Mouse (Mus musculus): ENCODE measurements around the gene Prss41. TPM values are rescaled to one million over a fixed set of nuclear protein-coding genes. Genes with fewer than 3 reads are reported as not detected.

Prss41 gene
- polyA plus RNA-seq (2014; fragmentation: Illumina TruSeq; extraction: RNeasy Lipid Tissue Mini Kit (QIAGEN cat#74804); ENCODE audit: insufficient read depth, low read depth, low replicate concordance), result 0.25 TPM

GRCm38 (mm10) chr17:23843812-23844273 is at the start of gene Prss41, which contains the start of gene Prss32:
Prss41 (minus strand) TSS chr17:23844172.
Prss32 (plus strand) TSS chr17:23843855.

GRCm38 (mm10) chr17:23880576-23880975 is 36.6 kb upstream of the Prss41 start, which contains the start of the genes Dcpp1 and Dcpp2:
Dcpp1 (plus strand) TSS chr17:23880876.
Dcpp2 (plus strand) TSS chr17:23880880.

GRCm38 (mm10) chr17:23867756-23868155 is 23.8 kb upstream of the Prss41 start, which contains the start of gene Prss21:
Prss21 (plus strand) TSS chr17:23868056.

GRCm38 (mm10) chr17:23836006-23836575 is 7.9 kb downstream of the Prss41 start, which contains the start of gene Prss33:
Prss33 (minus strand) TSS chr17:23836056.

GRCm38 (mm10) chr17:23829064-23829619 is 14.8 kb downstream of the Prss41 start, which contains the start of gene Elob:
Elob (minus strand) TSS chr17:23829136.

GRCm38 (mm10) chr17:23790269-23791078 is 53.5 kb downstream of the Prss41 start, which contains the start of gene Srrm2:
Srrm2 (plus strand) TSS chr17:23790532.

Other genes starting within 250 kb of the Prss41 start
- 5.4 TPM for gene Zfp13, start 244.7 kb downstream of the Prss41 start, polyA plus RNA-seq (2014; fragmentation: Illumina TruSeq; extraction: RNeasy Lipid Tissue Mini Kit (QIAGEN cat#74804); ENCODE audit: insufficient read depth, low read depth, low replicate concordance)
- gene Zscan10, start 243.3 kb downstream of the Prss41 start, polyA plus RNA-seq (2014; fragmentation: Illumina TruSeq; extraction: RNeasy Lipid Tissue Mini Kit (QIAGEN cat#74804); ENCODE audit: insufficient read depth, low read depth, low replicate concordance), result not detected
- gene Mmp25, start 198.9 kb downstream of the Prss41 start, polyA plus RNA-seq (2014; fragmentation: Illumina TruSeq; extraction: RNeasy Lipid Tissue Mini Kit (QIAGEN cat#74804); ENCODE audit: insufficient read depth, low read depth, low replicate concordance), result 0.27 TPM
- gene Bicdl2, start 183.7 kb downstream of the Prss41 start, polyA plus RNA-seq (2014; fragmentation: Illumina TruSeq; extraction: RNeasy Lipid Tissue Mini Kit (QIAGEN cat#74804); ENCODE audit: insufficient read depth, low read depth, low replicate concordance), result 4.0 TPM
- 190 TPM for gene Hcfc1r1, start 170.6 kb downstream of the Prss41 start, polyA plus RNA-seq (2014; fragmentation: Illumina TruSeq; extraction: RNeasy Lipid Tissue Mini Kit (QIAGEN cat#74804); ENCODE audit: insufficient read depth, low read depth, low replicate concordance)
- gene Thoc6, start 170.3 kb downstream of the Prss41 start, polyA plus RNA-seq (2014; fragmentation: Illumina TruSeq; extraction: RNeasy Lipid Tissue Mini Kit (QIAGEN cat#74804); ENCODE audit: insufficient read depth, low read depth, low replicate concordance), result 13.9 TPM
- 52.6 TPM for gene Tnfrsf12a, start 166.7 kb downstream of the Prss41 start, polyA plus RNA-seq (2014; fragmentation: Illumina TruSeq; extraction: RNeasy Lipid Tissue Mini Kit (QIAGEN cat#74804); ENCODE audit: insufficient read depth, low read depth, low replicate concordance)
- gene Cldn6, start 164.9 kb downstream of the Prss41 start, polyA plus RNA-seq (2014; fragmentation: Illumina TruSeq; extraction: RNeasy Lipid Tissue Mini Kit (QIAGEN cat#74804); ENCODE audit: insufficient read depth, low read depth, low replicate concordance), result 0.33 TPM
- not detected for gene Cldn9, start 160.1 kb downstream of the Prss41 start, polyA plus RNA-seq (2014; fragmentation: Illumina TruSeq; extraction: RNeasy Lipid Tissue Mini Kit (QIAGEN cat#74804); ENCODE audit: insufficient read depth, low read depth, low replicate concordance)
- not detected for gene 1520401A03Rik, start 121.4 kb downstream of the Prss41 start, polyA plus RNA-seq (2014; fragmentation: Illumina TruSeq; extraction: RNeasy Lipid Tissue Mini Kit (QIAGEN cat#74804); ENCODE audit: insufficient read depth, low read depth, low replicate concordance)
- 4.5 TPM for gene Pkmyt1, start 117.8 kb downstream of the Prss41 start, polyA plus RNA-seq (2014; fragmentation: Illumina TruSeq; extraction: RNeasy Lipid Tissue Mini Kit (QIAGEN cat#74804); ENCODE audit: insufficient read depth, low read depth, low replicate concordance)
- gene Paqr4, start 103.3 kb downstream of the Prss41 start, polyA plus RNA-seq (2014; fragmentation: Illumina TruSeq; extraction: RNeasy Lipid Tissue Mini Kit (QIAGEN cat#74804); ENCODE audit: insufficient read depth, low read depth, low replicate concordance), result 16.5 TPM
- 0.32 TPM for gene Kremen2, start 98.3 kb downstream of the Prss41 start, polyA plus RNA-seq (2014; fragmentation: Illumina TruSeq; extraction: RNeasy Lipid Tissue Mini Kit (QIAGEN cat#74804); ENCODE audit: insufficient read depth, low read depth, low replicate concordance)
- gene Flywch1, start 72.6 kb downstream of the Prss41 start, polyA plus RNA-seq (2014; fragmentation: Illumina TruSeq; extraction: RNeasy Lipid Tissue Mini Kit (QIAGEN cat#74804); ENCODE audit: insufficient read depth, low read depth, low replicate concordance), result 21.7 TPM
- gene Flywch2, start 58.1 kb downstream of the Prss41 start, polyA plus RNA-seq (2014; fragmentation: Illumina TruSeq; extraction: RNeasy Lipid Tissue Mini Kit (QIAGEN cat#74804); ENCODE audit: insufficient read depth, low read depth, low replicate concordance), result 11.3 TPM
- gene Srrm2, start 53.6 kb downstream of the Prss41 start, polyA plus RNA-seq (2014; fragmentation: Illumina TruSeq; extraction: RNeasy Lipid Tissue Mini Kit (QIAGEN cat#74804); ENCODE audit: insufficient read depth, low read depth, low replicate concordance), result 98.6 TPM
- gene Elob, start 15.0 kb downstream of the Prss41 start, polyA plus RNA-seq (2014; fragmentation: Illumina TruSeq; extraction: RNeasy Lipid Tissue Mini Kit (QIAGEN cat#74804); ENCODE audit: insufficient read depth, low read depth, low replicate concordance), result 496 TPM
- gene Prss33, start 8.1 kb downstream of the Prss41 start, polyA plus RNA-seq (2014; fragmentation: Illumina TruSeq; extraction: RNeasy Lipid Tissue Mini Kit (QIAGEN cat#74804); ENCODE audit: insufficient read depth, low read depth, low replicate concordance), result not detected
- gene Prss32, start 317 bp downstream of the Prss41 start, polyA plus RNA-seq (2014; fragmentation: Illumina TruSeq; extraction: RNeasy Lipid Tissue Mini Kit (QIAGEN cat#74804); ENCODE audit: insufficient read depth, low read depth, low replicate concordance), result not detected
- not detected for gene Prss21, start 23.9 kb upstream of the Prss41 start, polyA plus RNA-seq (2014; fragmentation: Illumina TruSeq; extraction: RNeasy Lipid Tissue Mini Kit (QIAGEN cat#74804); ENCODE audit: insufficient read depth, low read depth, low replicate concordance)
- gene Dcpp1, start 36.7 kb upstream of the Prss41 start, polyA plus RNA-seq (2014; fragmentation: Illumina TruSeq; extraction: RNeasy Lipid Tissue Mini Kit (QIAGEN cat#74804); ENCODE audit: insufficient read depth, low read depth, low replicate concordance), result not detected
- gene Dcpp2, start 36.7 kb upstream of the Prss41 start, polyA plus RNA-seq (2014; fragmentation: Illumina TruSeq; extraction: RNeasy Lipid Tissue Mini Kit (QIAGEN cat#74804); ENCODE audit: insufficient read depth, low read depth, low replicate concordance), result not detected
- gene Dcpp3, start 73.3 kb upstream of the Prss41 start, polyA plus RNA-seq (2014; fragmentation: Illumina TruSeq; extraction: RNeasy Lipid Tissue Mini Kit (QIAGEN cat#74804); ENCODE audit: insufficient read depth, low read depth, low replicate concordance), result not detected
- gene Sbp, start 97.5 kb upstream of the Prss41 start, polyA plus RNA-seq (2014; fragmentation: Illumina TruSeq; extraction: RNeasy Lipid Tissue Mini Kit (QIAGEN cat#74804); ENCODE audit: insufficient read depth, low read depth, low replicate concordance), result not detected
- not detected for gene Sbpl, start 111.1 kb upstream of the Prss41 start, polyA plus RNA-seq (2014; fragmentation: Illumina TruSeq; extraction: RNeasy Lipid Tissue Mini Kit (QIAGEN cat#74804); ENCODE audit: insufficient read depth, low read depth, low replicate concordance)
- gene Prss30, start 136.4 kb upstream of the Prss41 start, polyA plus RNA-seq (2014; fragmentation: Illumina TruSeq; extraction: RNeasy Lipid Tissue Mini Kit (QIAGEN cat#74804); ENCODE audit: insufficient read depth, low read depth, low replicate concordance), result 0.35 TPM
- gene Prss22, start 153.9 kb upstream of the Prss41 start, polyA plus RNA-seq (2014; fragmentation: Illumina TruSeq; extraction: RNeasy Lipid Tissue Mini Kit (QIAGEN cat#74804); ENCODE audit: insufficient read depth, low read depth, low replicate concordance), result not detected
- not detected for gene Prss27, start 194.0 kb upstream of the Prss41 start, polyA plus RNA-seq (2014; fragmentation: Illumina TruSeq; extraction: RNeasy Lipid Tissue Mini Kit (QIAGEN cat#74804); ENCODE audit: insufficient read depth, low read depth, low replicate concordance)
- 16.7 TPM for gene Kctd5, start 229.3 kb upstream of the Prss41 start, polyA plus RNA-seq (2014; fragmentation: Illumina TruSeq; extraction: RNeasy Lipid Tissue Mini Kit (QIAGEN cat#74804); ENCODE audit: insufficient read depth, low read depth, low replicate concordance)

Data from lung, adult 10 weeks (tissue).